Mouse (Mus musculus) forebrain, embryonic 12.5 days (tissue): Measurements from ENCODE around the gene Med13l. TPM values are rescaled to one million over a fixed set of nuclear protein-coding genes. Genes with fewer than 3 reads are reported as not detected.

Experiments used
- ATAC-seq: fragments of 200-750 bp; cut with Nextera tagmentation; 2 replicates; pipeline ENCODE4 v1.8.0; 2017; ENCODE audit warnings: moderate TSS enrichment; ENCODE audit not compliant: low FRiP score
- H3K27ac ChIP-seq: fragments of 300-500 bp; sonication (generic); 2 replicates; pipeline ENCODE4 v1.5.1; 2016; ENCODE audit warnings: mild to moderate bottlenecking
- H3K27me3 ChIP-seq: fragments of 300-500 bp; sonication (generic); 2 replicates; pipeline ENCODE4 v1.6.1; 2016; ENCODE audit warnings: mild to moderate bottlenecking
- H3K36me3 ChIP-seq: fragments of 300-500 bp; sonication (generic); replicated peaks from 2 replicates; pipeline ENCODE4 v1.6.1; 2016; ENCODE audit warnings: mild to moderate bottlenecking
- H3K4me1 ChIP-seq: fragments of 300-500 bp; sonication (generic); 2 replicates; pipeline ENCODE4 v1.6.1; 2016
- H3K4me2 ChIP-seq: fragments of 300-500 bp; sonication (generic); 2 replicates; pipeline ENCODE4 v1.6.1; 2016; ENCODE audit warnings: mild to moderate bottlenecking, moderate library complexity
- H3K4me3 ChIP-seq: fragments of 300-500 bp; sonication (generic); replicated peaks from 2 replicates; pipeline ENCODE4 v1.5.1; 2016; ENCODE audit warnings: mild to moderate bottlenecking
- H3K9ac ChIP-seq: fragments of 300-500 bp; sonication (generic); 2 replicates; pipeline ENCODE4 v1.6.1; 2016; ENCODE audit warnings: mild to moderate bottlenecking
- H3K9me3 ChIP-seq: fragments of 300-500 bp; sonication (generic); 2 replicates; pipeline ENCODE4 v1.6.1; 2016
- WGBS: fragments of 180-500 bp; shearing (Covaris S2); methylation state at CpG from one replicate; pipeline ENCODE4 v1.1.7; 2016; 5-methylcytosine and 5-hydroxymethylcytosine counted together
- polyA plus RNA-seq: library from polyadenylated mRNA; unstranded; fragments of >200 nt; fragmentation: Nextera tagmentation; extraction: Ambion mirVana; gene quantifications from 2 replicates; pipeline ENCODE4 v1.2.1, GENCODE M21; 2016

The Med13l gene
- polyA plus RNA-seq, 1 experiment from 2014 or later: 17.7 TPM

- H3K27me3 ChIP-seq: peaks cover 9% of the 10 kb centered on the region; the same call in 1 of the 2 replicates
- H3K4me3 ChIP-seq: no peak overlapping the region
- H3K4me1 ChIP-seq: no peaks in the 10 kb centered on the region
- 54% methylated on average over 5 of the region's 5 CpGs for WGBS
- no peaks in the 10 kb centered on the region for H3K9me3 ChIP-seq
- no peak overlapping the region for H3K9ac ChIP-seq
- H3K27ac ChIP-seq: no peak overlapping the region
- ATAC-seq: no peak
- no peaks in the 10 kb centered on the region for H3K36me3 ChIP-seq
- H3K4me2 ChIP-seq: no peak overlapping the region
Measured at GRCm38 (mm10) chr5:118811690-118812089, 251.2 kb downstream of the Med13l start.

- Histone ChIP-seq H3K4me1 (no peaks in the 10 kb centered on the region), H3K9me3 (no peaks in the 10 kb centered on the region), H3K27ac (no peak overlapping the region), H3K27me3 (peaks cover 9% of the 10 kb centered on the region; the same call in 1 of the 2 replicates), H3K4me2 (no peak overlapping the region), H3K36me3 (no peaks in the 10 kb centered on the region), H3K9ac (no peak overlapping the region), H3K4me3 (no peak overlapping the region)
- no peak for ATAC-seq
- 78% methylated on average over 9 of the region's 9 CpGs for WGBS
Measured at GRCm38 (mm10) chr5:118812421-118812820, 251.9 kb downstream of the Med13l start.

GRCm38 (mm10) chr5:118812947-118813401 lies 252.5 kb downstream of the Med13l start:
- no peaks in the 10 kb centered on the region for H3K36me3 ChIP-seq
- H3K4me1 ChIP-seq: no peaks in the 10 kb centered on the region
- no peaks in the 10 kb centered on the region for H3K9me3 ChIP-seq
- H3K27me3 ChIP-seq: peaks cover 9% of the 10 kb centered on the region; the same call in 1 of the 2 replicates
- WGBS: 82% methylated on average over 7 of the region's 7 CpGs
- H3K4me2 ChIP-seq: no peak overlapping the region
- no peak overlapping the region for H3K27ac ChIP-seq
- H3K4me3 ChIP-seq: no peak overlapping the region
- ATAC-seq: no peak
- H3K9ac ChIP-seq: no peak overlapping the region

DNA sequence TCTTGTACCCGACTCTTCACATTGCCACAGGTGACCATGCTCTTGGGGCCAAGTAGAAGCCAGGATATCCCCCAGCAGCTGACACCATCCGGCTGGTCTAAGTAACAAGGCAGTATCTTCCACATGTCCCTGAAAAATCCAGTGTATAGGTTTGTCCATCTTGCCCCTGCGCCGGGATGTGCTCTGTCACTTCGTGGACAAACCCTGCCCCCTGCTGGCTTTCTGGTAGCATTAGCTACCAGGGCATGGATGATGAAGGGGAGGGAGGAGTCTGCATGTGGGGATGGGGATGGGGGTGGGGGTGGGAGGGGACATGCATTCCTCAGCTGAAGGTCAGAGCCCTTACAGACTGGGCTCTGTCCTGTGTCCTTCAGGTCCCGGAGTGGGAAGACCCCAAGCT lies 253.6 kb downstream of the Med13l start:
- H3K27ac ChIP-seq: no peak overlapping the region
- WGBS: 60% methylated on average over 6 of the region's 6 CpGs
- H3K4me2 ChIP-seq: no peak overlapping the region
- no peaks in the 10 kb centered on the region for H3K4me1 ChIP-seq
- no peak for ATAC-seq
- no peak overlapping the region for H3K9ac ChIP-seq
- H3K27me3 ChIP-seq: peaks cover 9% of the 10 kb centered on the region; the same call in 1 of the 2 replicates
- H3K9me3 ChIP-seq: no peaks in the 10 kb centered on the region
- H3K4me3 ChIP-seq: no peak overlapping the region
- H3K36me3 ChIP-seq: no peaks in the 10 kb centered on the region
